Mouse (Mus musculus) neural tube, embryonic 13.5 days (tissue): ENCODE results near the gene Oxsr1. TPM values are rescaled to one million over a fixed set of nuclear protein-coding genes. Genes with fewer than 3 reads are reported as not detected.
"Not testable (repeated sequence)": the region's sequence is repeated elsewhere in the genome, so short reads cannot be mapped to it uniquely, and the experiment has no call there.

Experiments
- ATAC-seq: fragments of 200-750 bp; cut with Nextera tagmentation; 2 replicates; pipeline ENCODE4 v1.8.0; 2017; ENCODE audit warnings: low read depth, mild to moderate bottlenecking, moderate TSS enrichment, moderate library complexity
- H3K27ac ChIP-seq: fragments of 300-500 bp; sonication (generic); replicated peaks from 2 replicates; pipeline ENCODE4 v1.5.1; 2015; ENCODE audit warnings: moderate library complexity, mild to moderate bottlenecking, inconsistent platforms
- H3K27me3 ChIP-seq: fragments of 300-500 bp; sonication (generic); 2 replicates; pipeline ENCODE4 v1.6.1; 2015; ENCODE audit warnings: mild to moderate bottlenecking, inconsistent platforms
- H3K36me3 ChIP-seq: fragments of 300-500 bp; sonication (generic); 2 replicates; pipeline ENCODE4 v1.6.1; 2015; ENCODE audit warnings: mild to moderate bottlenecking, inconsistent platforms
- H3K4me1 ChIP-seq: fragments of 300-500 bp; sonication (generic); replicated peaks from 2 replicates; pipeline ENCODE4 v1.6.1; 2015; ENCODE audit warnings: inconsistent platforms
- H3K4me2 ChIP-seq: fragments of 300-500 bp; sonication (generic); 2 replicates; pipeline ENCODE4 v1.6.1; 2015; ENCODE audit warnings: inconsistent platforms, mild to moderate bottlenecking, moderate library complexity
- H3K4me3 ChIP-seq: fragments of 300-500 bp; sonication (generic); 2 replicates; pipeline ENCODE4 v1.5.1; 2015; ENCODE audit warnings: mild to moderate bottlenecking, inconsistent platforms
- H3K9ac ChIP-seq: fragments of 300-500 bp; sonication (generic); 2 replicates; pipeline ENCODE4 v1.6.1; 2015; ENCODE audit warnings: moderate library complexity, mild to moderate bottlenecking, inconsistent platforms
- H3K9me3 ChIP-seq: fragments of 300-500 bp; sonication (generic); 2 replicates; pipeline ENCODE4 v1.6.1; 2016; ENCODE audit warnings: inconsistent platforms
- WGBS: fragments of 180-500 bp; shearing (Covaris S2); methylation state at CpG from one replicate; pipeline ENCODE4 v1.1.7; 2015; 5-methylcytosine and 5-hydroxymethylcytosine counted together
- polyA plus RNA-seq: library from polyadenylated mRNA; unstranded; fragments of >200 nt; fragmentation: Nextera tagmentation; extraction: Ambion mirVana; gene quantifications from 2 replicates; pipeline ENCODE4 v1.2.1, GENCODE M21; 2015

The Oxsr1 gene
- polyA plus RNA-seq, 1 experiment from 2014 or later = 12.9 TPM

DNA sequence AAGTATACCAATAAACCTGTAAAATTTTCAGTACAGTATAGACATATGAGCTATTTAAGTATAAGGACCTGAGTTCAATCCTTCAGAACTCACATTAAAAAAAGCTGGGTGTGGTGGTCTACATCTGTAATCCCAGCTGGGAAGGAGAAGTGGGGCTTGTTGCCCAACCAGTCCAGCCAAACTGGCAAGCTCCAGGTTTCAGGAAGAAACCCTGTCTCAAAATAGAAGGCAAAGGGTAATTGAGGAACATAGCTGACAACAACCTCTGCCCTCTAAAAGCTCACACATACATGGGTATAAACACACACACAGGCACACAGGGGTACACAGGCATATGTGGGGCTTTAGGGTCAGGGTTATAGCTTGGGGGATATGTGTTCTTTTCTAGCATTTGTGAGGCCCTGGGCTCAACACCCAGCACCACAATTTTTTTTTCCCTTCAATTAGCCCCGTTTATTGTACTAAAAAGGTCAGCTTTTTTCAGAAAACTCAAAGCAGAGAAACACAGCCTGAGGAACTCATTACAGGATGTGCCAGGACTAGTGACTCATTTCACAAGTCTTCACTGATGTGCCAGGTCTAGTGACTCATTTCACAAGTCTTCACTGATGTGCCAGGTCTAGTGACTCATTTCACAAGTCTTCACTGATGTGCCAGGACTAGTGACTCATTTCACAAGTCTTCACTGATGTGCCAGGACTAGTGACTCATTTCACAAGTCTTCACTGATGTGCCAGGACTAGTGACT is 56.7 kb downstream of the Oxsr1 start:
- not testable (repeated sequence) for ATAC-seq, H3K27me3 ChIP-seq, H3K9ac ChIP-seq, H3K9me3 ChIP-seq, H3K4me3 ChIP-seq, H3K4me1 ChIP-seq, H3K27ac ChIP-seq, H3K4me2 ChIP-seq
- 73% methylated on average over 1 of the region's 1 CpGs for WGBS
- H3K36me3 ChIP-seq = peaks cover 59% of the 10 kb centered on the region

DNA sequence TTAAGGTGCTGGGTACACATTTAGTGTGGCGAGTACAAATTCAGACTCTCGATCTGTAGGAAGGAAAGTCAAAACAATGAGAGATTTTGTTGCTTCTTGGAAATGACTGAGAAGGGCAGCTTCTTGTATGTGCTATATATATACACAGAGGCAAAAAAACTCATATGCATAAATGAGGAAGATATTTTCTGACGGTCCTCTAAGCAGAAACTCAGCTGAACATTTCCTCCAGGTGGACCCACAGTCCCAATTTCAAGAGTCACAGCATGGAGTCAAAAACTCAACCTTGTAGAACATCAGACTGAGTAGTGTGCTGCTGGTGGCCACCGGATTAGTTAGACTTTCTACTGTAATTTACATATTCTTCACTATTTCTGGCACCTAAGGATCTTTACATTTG is 59.2 kb downstream of the Oxsr1 start:
- no peak for ATAC-seq
- Histone ChIP-seq H3K4me2 (no peak overlapping the region), H3K36me3 (peaks cover 60% of the 10 kb centered on the region)

DNA sequence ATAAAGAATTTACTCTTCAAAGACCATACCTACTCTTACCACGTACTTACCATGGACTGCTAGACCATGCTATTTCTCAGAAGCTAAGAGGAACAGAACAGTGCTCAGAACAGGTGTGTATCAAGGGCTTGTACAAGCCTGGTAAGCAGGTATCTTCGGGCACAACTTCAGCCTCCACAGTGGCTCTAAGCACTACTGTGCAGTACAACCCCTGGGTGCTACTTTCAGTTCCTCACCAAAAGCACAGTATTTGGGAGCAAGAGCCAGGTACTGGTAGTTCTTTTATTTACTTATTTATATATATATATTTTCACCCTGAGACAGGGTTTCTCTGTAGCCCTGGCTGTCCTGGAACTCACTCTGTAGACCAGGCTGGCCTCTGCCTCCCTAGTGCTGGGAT is 61.4 kb downstream of the Oxsr1 start:
- Histone ChIP-seq H3K9ac (no peak overlapping the region), H3K36me3 (peaks cover 62% of the 10 kb centered on the region), H3K4me2 (no peak overlapping the region), H3K27me3 (no peaks in the 10 kb centered on the region), H3K4me3 (no peak overlapping the region), H3K27ac (no peak overlapping the region), H3K9me3 (no peaks in the 10 kb centered on the region), H3K4me1 (no peaks in the 10 kb centered on the region)
- no peak for ATAC-seq
- 92% methylated on average over 2 of the region's 2 CpGs for WGBS

More for the DNA sequence above, 59.2 kb downstream of the Oxsr1 start:
- no peak overlapping the region for H3K9ac ChIP-seq
- H3K27ac ChIP-seq = no peak overlapping the region
- no peaks in the 10 kb centered on the region for H3K27me3 ChIP-seq
- H3K4me1 ChIP-seq = no peaks in the 10 kb centered on the region
- H3K9me3 ChIP-seq = no peaks in the 10 kb centered on the region
- 92% methylated on average over 4 of the region's 4 CpGs for WGBS
- H3K4me3 ChIP-seq = no peak overlapping the region

DNA sequence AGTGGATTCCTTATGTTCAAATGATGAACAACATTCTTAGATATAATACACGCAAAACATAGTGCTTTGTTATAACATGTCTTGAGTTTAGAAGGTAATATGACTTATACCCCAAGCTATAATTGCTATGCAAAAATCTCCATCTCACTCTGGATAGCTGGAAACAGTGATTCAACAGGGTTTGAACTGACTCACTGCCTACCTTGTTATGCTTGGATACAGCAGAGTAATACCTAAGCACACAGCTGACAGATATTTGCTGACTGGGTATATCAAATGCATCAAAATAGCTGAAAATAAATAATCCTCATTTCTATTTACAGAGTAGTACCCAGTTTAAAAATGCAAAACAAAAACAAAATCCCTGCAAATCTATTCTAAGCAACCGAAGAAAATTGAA is 63.4 kb downstream of the Oxsr1 start:
- H3K9me3 ChIP-seq = no peaks in the 10 kb centered on the region
- WGBS = over 99% methylated on average over 2 of the region's 2 CpGs
- no peak overlapping the region for H3K4me2 ChIP-seq
- H3K27me3 ChIP-seq = no peaks in the 10 kb centered on the region
- H3K9ac ChIP-seq = no peak overlapping the region
- no peaks in the 10 kb centered on the region for H3K4me1 ChIP-seq
- no peak for ATAC-seq
- peaks cover 61% of the 10 kb centered on the region for H3K36me3 ChIP-seq
- H3K27ac ChIP-seq = no peak overlapping the region
- H3K4me3 ChIP-seq = no peak overlapping the region

DNA sequence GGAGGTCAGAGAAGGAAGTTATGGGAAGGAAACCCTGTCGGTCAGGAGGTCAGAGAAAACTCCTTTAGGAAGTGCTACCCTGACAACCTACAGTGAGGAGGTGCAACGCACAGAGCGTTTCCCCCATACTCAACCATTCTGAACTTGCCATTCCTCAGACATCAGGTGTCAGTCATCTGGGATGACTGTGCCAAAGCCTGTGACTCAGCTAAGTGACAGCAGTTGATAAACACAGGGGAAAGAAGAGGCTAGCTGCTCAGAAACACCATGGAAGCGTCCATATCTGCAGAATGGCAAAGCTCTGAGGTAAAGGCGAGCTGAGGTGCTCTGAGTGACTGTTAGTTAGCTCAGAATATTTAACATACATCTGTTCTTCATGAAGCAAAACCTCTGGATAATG is 64.1 kb downstream of the Oxsr1 start:
- no peaks in the 10 kb centered on the region for H3K9me3 ChIP-seq
- no peak overlapping the region for H3K4me3 ChIP-seq
- no peaks in the 10 kb centered on the region for H3K4me1 ChIP-seq
- no peak for ATAC-seq
- H3K9ac ChIP-seq = no peak overlapping the region
- H3K4me2 ChIP-seq = no peak overlapping the region
- H3K27ac ChIP-seq = no peak overlapping the region
- 89% methylated on average over 5 of the region's 5 CpGs for WGBS
- H3K27me3 ChIP-seq = no peaks in the 10 kb centered on the region
- H3K36me3 ChIP-seq = peaks cover 58% of the 10 kb centered on the region

DNA sequence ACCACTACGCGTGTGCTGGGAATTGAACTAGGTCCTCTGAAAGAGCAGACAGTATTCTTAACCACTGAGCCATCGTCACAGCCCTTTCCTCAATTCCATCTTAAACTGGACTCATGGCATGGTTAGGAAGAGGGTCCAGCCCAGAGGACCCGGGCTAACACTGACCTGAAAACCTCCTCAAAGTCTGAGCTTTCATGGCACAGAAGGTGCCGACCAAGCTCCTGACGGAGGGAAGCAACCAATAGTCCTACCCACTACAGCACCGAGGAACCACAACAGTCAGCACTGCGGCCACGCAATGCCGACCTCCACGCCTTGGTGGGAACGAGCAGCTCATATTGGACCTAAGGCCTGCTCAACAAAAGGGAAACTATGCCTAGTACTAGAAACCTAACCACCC is 66.1 kb downstream of the Oxsr1 start:
- 95% methylated on average over 12 of the region's 12 CpGs for WGBS
- Histone ChIP-seq H3K36me3 (peaks cover 54% of the 10 kb centered on the region), H3K27me3 (no peaks in the 10 kb centered on the region), H3K4me3 (no peak overlapping the region), H3K4me2 (no peak overlapping the region), H3K9me3 (no peaks in the 10 kb centered on the region), H3K27ac (no peak overlapping the region), H3K4me1 (no peaks in the 10 kb centered on the region), H3K9ac (no peak overlapping the region)
- ATAC-seq = no peak

DNA sequence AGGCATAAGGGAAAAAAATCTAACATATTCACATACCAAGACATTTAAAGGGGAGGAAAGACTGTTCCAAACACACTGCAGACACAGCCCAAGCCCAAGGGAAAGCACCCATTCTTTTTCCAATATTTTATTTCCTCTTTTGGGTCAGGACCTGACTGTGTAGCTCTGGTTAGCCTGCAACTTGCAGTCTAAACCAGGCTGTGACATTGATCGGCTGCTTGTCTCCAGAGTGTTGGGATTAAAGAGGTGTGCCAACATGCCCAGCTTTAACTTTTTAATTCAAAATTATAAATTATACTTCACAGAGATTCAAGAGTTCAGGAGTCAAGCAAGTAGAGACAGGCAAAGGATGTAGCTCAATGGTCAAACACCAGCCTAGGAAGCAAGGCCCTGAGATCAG is 67.1 kb downstream of the Oxsr1 start:
- Histone ChIP-seq H3K36me3 (peaks cover 63% of the 10 kb centered on the region), H3K27ac (no peak overlapping the region), H3K4me2 (no peak overlapping the region), H3K4me3 (no peak overlapping the region), H3K9ac (no peak overlapping the region), H3K27me3 (no peaks in the 10 kb centered on the region), H3K9me3 (no peaks in the 10 kb centered on the region), H3K4me1 (no peaks in the 10 kb centered on the region)
- 100% methylated on average over 1 of the region's 1 CpGs for WGBS
- no peak for ATAC-seq

DNA sequence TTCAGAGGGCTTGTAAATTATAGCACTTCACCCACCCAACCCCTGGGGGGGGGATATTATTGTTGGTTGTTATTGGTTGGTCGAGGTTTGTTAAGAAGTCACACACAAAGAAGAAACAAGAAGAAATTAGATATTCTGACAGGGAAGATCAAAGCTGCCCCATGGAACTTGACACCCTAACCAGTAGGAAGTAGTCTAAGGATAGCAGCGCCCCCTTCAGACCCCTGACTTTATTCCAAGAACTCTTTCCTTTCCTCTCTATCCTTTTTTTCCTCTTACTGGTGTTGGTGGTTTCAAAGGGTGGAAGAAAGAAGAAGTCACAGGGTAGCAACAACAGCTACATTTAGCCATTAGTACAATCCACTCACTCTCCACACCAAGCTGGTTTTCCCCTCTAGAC is 68.0 kb downstream of the Oxsr1 start:
- H3K27ac ChIP-seq = no peak overlapping the region
- H3K9ac ChIP-seq = no peak overlapping the region
- 72% methylated on average over 2 of the region's 2 CpGs for WGBS
- peaks cover 65% of the 10 kb centered on the region for H3K36me3 ChIP-seq
- no peaks in the 10 kb centered on the region for H3K9me3 ChIP-seq
- no peak for ATAC-seq
- no peak overlapping the region for H3K4me3 ChIP-seq
- H3K27me3 ChIP-seq = no peaks in the 10 kb centered on the region
- no peaks in the 10 kb centered on the region for H3K4me1 ChIP-seq
- no peak overlapping the region for H3K4me2 ChIP-seq

DNA sequence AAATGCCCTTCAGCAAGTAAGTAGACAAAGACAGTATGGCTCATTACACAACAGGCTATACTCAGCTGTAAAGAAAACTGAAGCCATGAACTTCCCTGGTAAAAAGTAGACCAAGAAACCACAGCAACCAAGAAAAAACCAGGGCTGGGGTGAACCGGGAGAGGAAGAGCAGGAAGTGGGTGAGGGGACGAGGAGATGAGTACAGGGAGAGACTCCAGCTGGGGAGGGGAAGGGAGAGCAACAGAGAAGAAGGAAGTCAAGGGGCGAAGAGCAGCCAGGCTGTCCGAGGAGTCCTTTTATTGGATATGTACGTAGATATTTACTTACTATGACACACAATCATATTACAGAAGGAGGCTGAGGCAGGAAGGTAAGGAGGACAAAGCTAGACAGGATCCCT is 74.2 kb downstream of the Oxsr1 start:
- WGBS = 83% methylated on average over 5 of the region's 5 CpGs
- Histone ChIP-seq H3K4me3 (no peak overlapping the region), H3K4me1 (no peaks in the 10 kb centered on the region), H3K9ac (no peak overlapping the region), H3K27ac (no peak overlapping the region), H3K9me3 (no peaks in the 10 kb centered on the region), H3K27me3 (no peaks in the 10 kb centered on the region), H3K36me3 (peaks cover 50% of the 10 kb centered on the region), H3K4me2 (no peak overlapping the region)
- no peak for ATAC-seq

DNA sequence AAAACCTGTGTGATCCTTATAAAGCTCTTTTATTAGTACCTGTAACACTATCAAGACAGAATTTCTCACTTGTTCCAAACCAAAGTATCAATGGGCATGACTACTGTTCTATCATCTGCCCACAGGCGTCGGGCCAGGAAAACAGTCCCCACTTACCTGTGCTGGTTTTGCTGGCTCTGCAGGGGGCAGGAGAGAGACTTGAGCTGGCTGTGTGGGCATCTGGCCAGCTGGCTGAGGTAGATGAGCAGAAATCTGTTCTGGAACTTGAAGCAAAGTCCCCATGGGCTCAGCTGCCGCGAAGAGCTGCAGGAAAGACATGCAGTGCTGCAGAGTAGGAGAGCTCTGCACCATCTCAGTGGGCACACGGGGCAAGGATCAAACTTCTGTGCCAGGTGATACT is 75.4 kb downstream of the Oxsr1 start:
- no peaks in the 10 kb centered on the region for H3K27me3 ChIP-seq
- WGBS = 86% methylated on average over 5 of the region's 5 CpGs
- H3K9me3 ChIP-seq = no peaks in the 10 kb centered on the region
- H3K4me2 ChIP-seq = no peak overlapping the region
- no peak overlapping the region for H3K27ac ChIP-seq
- peaks cover 55% of the 10 kb centered on the region for H3K36me3 ChIP-seq
- no peak overlapping the region for H3K4me3 ChIP-seq
- no peak for ATAC-seq
- H3K9ac ChIP-seq = no peak overlapping the region
- H3K4me1 ChIP-seq = no peaks in the 10 kb centered on the region

DNA sequence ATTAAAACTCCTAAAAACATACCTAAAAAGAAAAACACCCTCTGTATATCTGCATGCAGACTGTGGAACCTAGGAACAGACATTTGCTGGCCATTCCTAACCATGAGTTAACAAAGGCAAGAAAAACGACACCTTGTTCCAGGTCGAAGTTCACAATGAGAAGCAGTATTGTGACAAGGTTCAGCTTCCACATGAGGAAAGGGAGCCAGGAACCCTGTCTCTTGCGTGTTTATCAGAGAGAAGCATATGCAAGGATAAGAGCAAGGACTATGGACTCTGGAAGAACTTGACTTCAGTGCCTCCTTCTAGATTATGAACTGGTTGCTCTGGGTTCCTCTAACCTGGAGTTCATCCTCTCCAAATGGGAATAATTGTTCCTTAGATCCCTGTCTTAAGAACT is 78.2 kb downstream of the Oxsr1 start:
- Histone ChIP-seq H3K4me3 (no peak overlapping the region), H3K9ac (no peak overlapping the region), H3K27ac (no peak overlapping the region), H3K27me3 (no peaks in the 10 kb centered on the region), H3K4me1 (0 out of 2 replicates have a peak, but pooled peaks cover 8% of the 10 kb centered on the region), H3K4me2 (no peak overlapping the region), H3K9me3 (no peaks in the 10 kb centered on the region), H3K36me3 (peaks cover 58% of the 10 kb centered on the region)
- 94% methylated on average over 3 of the region's 3 CpGs for WGBS
- ATAC-seq = no peak

DNA sequence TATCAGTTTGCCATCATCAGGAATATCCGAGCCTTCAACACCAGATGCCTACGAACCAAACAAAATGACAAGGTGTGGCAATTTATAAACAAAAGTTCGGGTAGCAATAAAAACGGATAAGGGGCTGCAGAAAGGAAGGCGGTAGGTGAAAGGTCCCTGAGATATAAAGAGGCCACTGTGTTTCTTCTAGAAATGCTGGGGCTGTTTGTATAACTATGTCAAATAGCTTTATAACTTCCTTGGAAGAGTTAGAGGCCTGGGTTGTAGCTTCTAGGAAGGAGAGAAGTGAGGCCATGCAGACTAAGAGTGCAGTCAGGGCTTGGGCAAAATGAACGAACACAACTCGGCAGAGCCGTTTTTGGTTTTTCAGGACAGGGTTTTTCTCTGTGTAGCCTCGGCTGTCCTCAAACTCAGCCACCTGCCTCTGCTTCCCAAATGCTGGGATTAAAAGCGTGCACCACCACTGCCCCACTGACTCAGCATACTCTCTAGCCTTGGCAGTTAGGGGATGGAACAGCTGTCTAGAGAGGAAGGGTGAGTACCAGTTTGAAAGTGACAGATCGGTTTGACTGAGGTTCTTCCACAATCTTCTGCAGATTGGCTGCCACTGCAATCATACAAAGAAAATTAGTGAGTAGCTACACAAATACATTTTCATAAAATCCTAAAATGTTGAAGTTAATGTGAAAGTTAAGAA is 80.9 kb downstream of the Oxsr1 start:
- no peak overlapping the region for H3K27ac ChIP-seq
- H3K9ac ChIP-seq = no peak overlapping the region
- no peaks in the 10 kb centered on the region for H3K9me3 ChIP-seq
- no peak overlapping the region for H3K4me2 ChIP-seq
- H3K4me3 ChIP-seq = no peak overlapping the region
- H3K27me3 ChIP-seq = no peaks in the 10 kb centered on the region
- ATAC-seq = no peak
- 0 out of 2 replicates have a peak, but pooled peaks cover 8% of the 10 kb centered on the region for H3K4me1 ChIP-seq
- 84% methylated on average over 11 of the region's 11 CpGs for WGBS
- H3K36me3 ChIP-seq = peaks cover 68% of the 10 kb centered on the region
